Mouse (Mus musculus) neural tube, embryonic 12.5 days (tissue): Measurements from ENCODE around the gene Rnf126. TPM values are rescaled to one million over a fixed set of nuclear protein-coding genes. Genes with fewer than 3 reads are reported as not detected.

Source experiments
- ATAC-seq: fragments of 200-750 bp; cut with Nextera tagmentation; 2 replicates; pipeline ENCODE4 v1.8.0; 2017; ENCODE audit warnings: low read depth, mild to moderate bottlenecking, moderate TSS enrichment, moderate library complexity; ENCODE audit not compliant: low FRiP score
- H3K27ac ChIP-seq: fragments of 300-500 bp; sonication (generic); 2 replicates; pipeline ENCODE4 v1.5.1; 2016
- H3K27me3 ChIP-seq: fragments of 300-500 bp; sonication (generic); replicated peaks from 2 replicates; pipeline ENCODE4 v1.6.1; 2016; ENCODE audit warnings: mild to moderate bottlenecking
- H3K36me3 ChIP-seq: fragments of 300-500 bp; sonication (generic); 2 replicates; pipeline ENCODE4 v1.6.1; 2016; ENCODE audit warnings: mild to moderate bottlenecking
- H3K4me1 ChIP-seq: fragments of 300-500 bp; sonication (generic); 2 replicates; pipeline ENCODE4 v1.6.1; 2016
- H3K4me2 ChIP-seq: fragments of 300-500 bp; sonication (generic); replicated peaks from 2 replicates; pipeline ENCODE4 v1.6.1; 2016; ENCODE audit warnings: mild to moderate bottlenecking
- H3K4me3 ChIP-seq: fragments of 300-500 bp; sonication (generic); 2 replicates; pipeline ENCODE4 v1.5.1; 2016
- H3K9ac ChIP-seq: fragments of 300-500 bp; sonication (generic); 2 replicates; pipeline ENCODE4 v1.6.1; 2016; ENCODE audit warnings: mild to moderate bottlenecking
- H3K9me3 ChIP-seq: fragments of 300-500 bp; sonication (generic); 2 replicates; pipeline ENCODE4 v1.6.1; 2016; ENCODE audit warnings: mild to moderate bottlenecking
- WGBS: fragments of 180-500 bp; shearing (Covaris S2); methylation state at CpG from one replicate; pipeline ENCODE4 v1.1.7; 2016; 5-methylcytosine and 5-hydroxymethylcytosine counted together
- polyA plus RNA-seq: library from polyadenylated mRNA; unstranded; fragments of >200 nt; fragmentation: Nextera tagmentation; extraction: Ambion mirVana; gene quantifications from 2 replicates; pipeline ENCODE4 v1.2.1, GENCODE M21; 2016

The Rnf126 gene
- polyA plus RNA-seq, 1 experiment from 2014 or later: 118 TPM

- Histone ChIP-seq H3K4me1 (no peaks in the 10 kb centered on the region), H3K9me3 (peaks cover 53% of the 10 kb centered on the region), H3K27me3 (peaks cover 19% of the 10 kb centered on the region), H3K36me3 (peaks cover 97% of the 10 kb centered on the region), H3K9ac (no peak overlapping the region), H3K4me3 (no peak overlapping the region; the same call in 1 of the 2 replicates), H3K4me2 (no peak overlapping the region), H3K27ac (no peak overlapping the region)
- ATAC-seq: no peak
- 95% methylated on average over 28 of the region's 28 CpGs for WGBS
These were observed 27.5 kb downstream of the Rnf126 start for GRCm38 (mm10) chr10:79739234-79739633.

GRCm38 (mm10) chr10:79738259-79738658 is 28.5 kb downstream of the Rnf126 start:
- Histone ChIP-seq H3K4me1 (no peaks in the 10 kb centered on the region), H3K36me3 (peaks cover 98% of the 10 kb centered on the region), H3K9ac (no peak overlapping the region), H3K4me2 (no peak overlapping the region), H3K27me3 (peaks cover 19% of the 10 kb centered on the region), H3K27ac (no peak overlapping the region), H3K4me3 (no peak overlapping the region), H3K9me3 (peaks cover 53% of the 10 kb centered on the region)
- WGBS: 87% methylated on average over 10 of the region's 10 CpGs
- no peak for ATAC-seq

DNA sequence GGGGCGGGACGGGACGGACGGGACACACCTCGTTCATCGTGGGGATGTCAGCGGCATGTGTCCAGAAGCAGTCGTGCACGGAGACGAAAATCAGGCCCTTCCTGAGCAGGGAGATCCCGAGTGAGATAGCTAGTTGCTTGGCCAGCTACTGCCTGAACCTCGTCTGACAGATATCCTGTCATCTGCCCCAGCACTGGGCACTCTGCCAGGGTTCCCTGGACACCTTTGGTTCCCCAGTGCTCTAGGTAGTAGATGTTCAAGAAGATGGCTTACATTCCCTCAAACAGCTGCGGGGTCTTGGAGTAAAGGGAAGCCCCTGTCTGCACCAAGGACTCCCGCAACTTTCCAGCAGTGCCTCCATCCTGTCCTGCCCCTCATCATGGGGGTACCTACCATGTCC is 30.0 kb downstream of the Rnf126 start:
- Histone ChIP-seq H3K27me3 (peaks cover 19% of the 10 kb centered on the region), H3K36me3 (peaks cover 91% of the 10 kb centered on the region), H3K4me3 (no peak overlapping the region), H3K9ac (no peak overlapping the region), H3K4me1 (no peaks in the 10 kb centered on the region), H3K4me2 (no peak overlapping the region), H3K27ac (no peak overlapping the region), H3K9me3 (peaks cover 53% of the 10 kb centered on the region)
- WGBS: 92% methylated on average over 14 of the region's 14 CpGs
- ATAC-seq: no peak

DNA sequence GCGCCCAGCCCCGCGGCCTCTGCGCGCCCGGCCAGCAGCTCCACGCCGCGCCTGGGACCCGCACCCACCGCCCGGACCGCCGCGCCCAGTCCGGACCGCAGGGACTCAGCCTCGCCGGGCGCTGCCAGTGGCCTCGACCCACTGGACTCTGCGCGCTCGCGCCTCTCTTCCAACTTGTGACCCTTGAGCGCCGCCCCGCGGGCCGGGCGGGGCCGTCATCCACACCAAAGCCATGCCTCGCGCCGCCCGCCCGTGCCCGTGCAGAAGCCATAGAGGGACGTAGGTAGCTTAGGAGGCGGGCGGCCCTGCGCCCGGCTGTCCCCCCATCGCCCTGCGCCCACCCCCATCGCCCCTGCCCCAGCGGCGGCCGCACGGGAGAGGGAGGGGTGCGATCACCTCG is 31.4 kb downstream of the Rnf126 start:
- Histone ChIP-seq H3K9me3 (peaks cover 50% of the 10 kb centered on the region), H3K36me3 (peaks cover 77% of the 10 kb centered on the region)

GRCm38 (mm10) chr10:79733847-79734246 is 32.9 kb downstream of the Rnf126 start:
- WGBS: 93% methylated on average over 15 of the region's 15 CpGs
- H3K9ac ChIP-seq: no peak overlapping the region
- no peak overlapping the region for H3K4me2 ChIP-seq
- no peak overlapping the region for H3K27ac ChIP-seq
- H3K4me3 ChIP-seq: no peak overlapping the region
- peaks cover 19% of the 10 kb centered on the region for H3K27me3 ChIP-seq
- no peaks in the 10 kb centered on the region for H3K4me1 ChIP-seq
- peaks cover 35% of the 10 kb centered on the region for H3K9me3 ChIP-seq
- ATAC-seq: no peak
- H3K36me3 ChIP-seq: peaks cover 62% of the 10 kb centered on the region

More for the DNA sequence above, 31.4 kb downstream of the Rnf126 start:
- Histone ChIP-seq H3K4me1 (no peaks in the 10 kb centered on the region), H3K4me3 (no peak overlapping the region), H3K27me3 (peaks cover 19% of the 10 kb centered on the region), H3K9ac (no peak overlapping the region), H3K4me2 (peak overlapping the region; percentile 36), H3K27ac (0 out of 2 replicates have a peak overlapping the region, but pooled peaks have one; percentile 10)
- no peak for ATAC-seq
- 26% methylated on average over 48 of the region's 52 CpGs for WGBS

- Histone ChIP-seq H3K9me3 (peaks cover 23% of the 10 kb centered on the region; the same call in 1 of the 2 replicates), H3K27ac (no peak overlapping the region), H3K4me3 (no peak overlapping the region), H3K4me1 (no peaks in the 10 kb centered on the region), H3K9ac (no peak overlapping the region), H3K4me2 (no peak overlapping the region), H3K36me3 (peaks cover 49% of the 10 kb centered on the region), H3K27me3 (peaks cover 19% of the 10 kb centered on the region)
- WGBS: 100% methylated on average over 1 of the region's 1 CpGs
- ATAC-seq: no peak
These were observed 34.3 kb downstream of the Rnf126 start for GRCm38 (mm10) chr10:79732500-79732899.

DNA sequence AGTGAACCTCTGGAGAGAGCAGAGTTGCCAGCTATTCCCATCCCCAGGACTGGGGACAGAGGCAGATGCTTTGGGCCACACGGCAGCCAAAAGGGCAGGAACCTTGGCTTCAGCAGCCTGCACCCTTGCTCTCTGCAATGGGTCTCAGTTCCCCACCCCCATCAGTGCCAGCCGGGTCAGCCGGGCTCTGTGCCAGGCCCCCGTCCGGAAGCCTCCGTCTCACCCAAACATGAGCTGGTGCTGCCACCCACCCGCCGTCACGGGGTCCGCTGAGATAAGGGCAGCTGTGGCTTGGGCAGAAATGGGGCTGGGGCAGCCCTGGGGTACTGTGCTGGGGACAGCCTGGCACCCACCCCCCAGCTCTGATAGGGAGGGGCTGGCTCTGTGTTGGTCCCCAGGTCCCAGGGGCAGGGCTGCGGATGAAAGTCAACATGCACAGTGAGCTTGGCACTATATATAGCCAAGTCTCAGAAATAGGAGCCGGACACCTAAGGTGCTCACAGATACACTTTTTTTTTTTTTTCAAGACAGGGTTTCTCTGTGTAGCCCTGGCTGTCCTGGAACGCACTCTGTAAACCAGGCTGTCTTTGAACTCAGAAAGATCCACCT is 37.3 kb downstream of the Rnf126 start:
- Histone ChIP-seq H3K4me3 (no peak overlapping the region), H3K9ac (no peak overlapping the region)
- ATAC-seq: no peak

DNA sequence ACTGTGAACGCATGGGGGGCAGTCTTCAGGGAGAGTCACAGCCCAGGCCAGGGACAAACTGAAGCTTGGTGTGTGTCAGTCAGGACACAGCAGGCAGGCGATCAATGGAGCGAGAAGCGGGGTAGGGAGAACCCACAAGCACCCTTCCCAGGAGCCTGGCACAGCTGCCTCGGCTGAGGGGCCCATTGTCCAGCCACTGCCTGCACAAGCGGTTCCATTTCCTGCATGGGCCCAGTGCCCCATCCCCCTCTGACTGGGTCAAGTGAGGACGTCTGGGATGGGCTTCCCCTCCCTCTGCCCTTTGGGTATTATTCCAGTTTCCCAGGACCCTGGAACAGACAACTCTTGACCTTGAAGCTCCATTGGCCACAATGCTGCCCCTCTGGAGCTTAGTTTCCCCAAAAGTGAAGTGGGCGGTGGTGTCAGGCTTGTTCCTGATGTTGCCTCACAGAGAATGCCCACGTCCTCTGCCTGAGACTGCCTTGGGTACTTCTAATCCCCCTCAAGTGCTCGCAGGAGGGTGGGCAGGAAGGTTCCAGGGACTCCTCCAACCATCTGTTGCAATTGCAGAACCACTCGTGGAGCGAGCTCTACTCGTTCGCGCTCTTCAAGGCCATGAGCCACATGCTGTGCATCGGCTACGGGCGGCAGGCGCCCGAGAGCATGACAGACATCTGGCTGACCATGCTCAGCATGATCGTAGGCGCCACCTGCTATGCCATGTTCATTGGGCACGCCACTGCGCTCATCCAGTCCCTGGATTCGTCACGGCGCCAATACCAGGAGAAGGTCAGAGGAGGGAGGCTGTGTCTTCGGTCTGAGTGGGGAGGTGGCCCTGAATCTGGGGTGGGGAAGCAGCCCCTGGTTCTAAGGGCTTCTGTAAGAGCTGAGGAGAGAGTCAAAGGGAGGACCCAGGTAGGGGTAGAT is 38.2 kb downstream of the Rnf126 start:
- no peak for ATAC-seq
- H3K4me2 ChIP-seq: no peak overlapping the region
- no peaks in the 10 kb centered on the region for H3K27me3 ChIP-seq
- 74% methylated on average over 28 of the region's 28 CpGs for WGBS
- no peaks in the 10 kb centered on the region for H3K9me3 ChIP-seq
- H3K36me3 ChIP-seq: peaks cover 9% of the 10 kb centered on the region; the same call in 1 of the 2 replicates
- H3K4me1 ChIP-seq: no peaks in the 10 kb centered on the region
- no peak overlapping the region for H3K9ac ChIP-seq
- H3K4me3 ChIP-seq: no peak overlapping the region
- no peak overlapping the region for H3K27ac ChIP-seq

More for the DNA sequence above, 37.3 kb downstream of the Rnf126 start:
- Histone ChIP-seq H3K36me3 (peaks cover 18% of the 10 kb centered on the region; the same call in 1 of the 2 replicates), H3K4me2 (no peak overlapping the region), H3K27ac (no peak overlapping the region), H3K27me3 (no peaks in the 10 kb centered on the region), H3K4me1 (no peaks in the 10 kb centered on the region), H3K9me3 (no peaks in the 10 kb centered on the region)
- WGBS: 88% methylated on average over 13 of the region's 13 CpGs

DNA sequence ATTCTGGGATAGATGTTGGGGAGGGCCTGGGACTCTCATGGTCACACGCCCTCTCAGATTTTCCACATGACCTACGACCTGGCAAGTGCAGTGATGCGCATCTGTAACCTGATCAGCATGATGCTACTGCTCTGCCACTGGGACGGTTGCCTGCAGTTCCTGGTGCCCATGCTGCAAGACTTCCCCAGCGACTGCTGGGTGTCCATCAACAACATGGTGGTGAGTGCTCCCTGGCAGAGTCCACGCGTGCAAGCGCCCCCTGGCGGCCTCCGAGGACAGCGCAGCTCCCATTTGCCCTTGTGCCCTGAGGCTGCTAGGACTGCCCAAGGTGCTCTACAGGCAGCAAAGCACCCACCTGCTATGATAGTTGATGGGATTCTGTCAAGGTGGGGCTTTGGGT is 40.7 kb downstream of the Rnf126 start:
- no peak for ATAC-seq
- Histone ChIP-seq H3K4me1 (no peaks in the 10 kb centered on the region), H3K4me2 (no peak overlapping the region), H3K9ac (no peak overlapping the region), H3K4me3 (no peak overlapping the region), H3K36me3 (no peaks in the 10 kb centered on the region), H3K27ac (no peak overlapping the region), H3K9me3 (no peaks in the 10 kb centered on the region), H3K27me3 (no peaks in the 10 kb centered on the region)
- WGBS: 34% methylated on average over 11 of the region's 11 CpGs

DNA sequence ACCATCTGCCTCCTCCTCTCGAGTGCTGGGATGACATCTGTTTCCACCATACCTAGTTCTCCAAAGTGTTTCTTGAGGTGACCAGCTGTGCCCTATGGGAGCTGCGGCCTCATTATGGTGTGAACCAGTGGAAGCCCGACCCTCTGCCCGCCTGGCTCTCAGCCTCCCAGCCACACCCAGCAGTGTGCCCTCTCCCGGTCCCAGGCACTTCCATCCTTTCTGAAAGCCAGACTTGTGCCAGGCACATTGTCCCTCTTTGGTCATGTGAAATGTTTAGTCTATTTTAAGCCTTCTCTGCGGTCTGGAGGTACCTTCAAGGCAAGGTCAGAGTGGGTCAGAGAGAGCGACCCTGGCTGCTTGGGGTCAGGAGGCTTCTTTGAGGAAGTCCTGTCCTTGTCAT is 43.1 kb downstream of the Rnf126 start:
- WGBS: 88% methylated on average over 7 of the region's 7 CpGs
- Histone ChIP-seq H3K9ac (no peak overlapping the region), H3K4me1 (no peaks in the 10 kb centered on the region), H3K36me3 (no peaks in the 10 kb centered on the region), H3K27me3 (peaks cover 13% of the 10 kb centered on the region), H3K27ac (no peak overlapping the region), H3K4me2 (no peak overlapping the region), H3K4me3 (no peak overlapping the region), H3K9me3 (no peaks in the 10 kb centered on the region)
- no peak for ATAC-seq

GRCm38 (mm10) chr10:79723047-79723446 is 43.7 kb downstream of the Rnf126 start:
- no peak overlapping the region for H3K4me2 ChIP-seq
- H3K9me3 ChIP-seq: no peaks in the 10 kb centered on the region
- peaks cover 19% of the 10 kb centered on the region for H3K27me3 ChIP-seq
- no peak overlapping the region for H3K27ac ChIP-seq
- no peaks in the 10 kb centered on the region for H3K36me3 ChIP-seq
- no peak overlapping the region for H3K9ac ChIP-seq
- WGBS: 67% methylated on average over 6 of the region's 6 CpGs
- no peak overlapping the region for H3K4me3 ChIP-seq
- 0 out of 2 replicates have a peak, but pooled peaks cover 2% of the 10 kb centered on the region for H3K4me1 ChIP-seq
- ATAC-seq: no peak

DNA sequence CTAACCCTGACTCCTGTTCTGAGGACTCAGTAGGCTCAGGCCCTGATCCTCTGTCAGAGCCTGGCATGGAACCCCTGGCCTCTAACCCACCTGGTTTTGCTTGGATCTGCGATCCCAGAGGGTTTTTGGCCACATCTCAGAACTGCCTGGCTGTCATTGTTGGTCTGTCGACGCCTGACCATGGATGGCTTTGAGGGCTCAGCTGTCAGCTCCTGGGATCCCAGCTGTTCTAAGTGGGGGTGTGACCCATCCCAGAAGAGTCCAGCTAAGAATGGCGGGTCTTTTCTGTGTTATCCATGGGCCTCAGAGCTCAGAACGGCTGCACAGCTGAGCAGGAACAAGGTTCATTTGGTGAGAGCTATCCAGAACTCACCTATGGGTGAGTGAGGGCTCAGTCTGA is 45.7 kb downstream of the Rnf126 start:
- H3K9ac ChIP-seq: no peak overlapping the region
- no peak overlapping the region for H3K27ac ChIP-seq
- H3K4me1 ChIP-seq: peaks cover 20% of the 10 kb centered on the region
- H3K9me3 ChIP-seq: no peaks in the 10 kb centered on the region
- H3K27me3 ChIP-seq: peaks cover 39% of the 10 kb centered on the region
- H3K4me2 ChIP-seq: no peak overlapping the region
- H3K4me3 ChIP-seq: no peak overlapping the region
- no peak for ATAC-seq
- no peaks in the 10 kb centered on the region for H3K36me3 ChIP-seq
- WGBS: 72% methylated on average over 5 of the region's 5 CpGs
